Mouse (Mus musculus): Measurements from ENCODE around the gene Nos3.

DNA sequence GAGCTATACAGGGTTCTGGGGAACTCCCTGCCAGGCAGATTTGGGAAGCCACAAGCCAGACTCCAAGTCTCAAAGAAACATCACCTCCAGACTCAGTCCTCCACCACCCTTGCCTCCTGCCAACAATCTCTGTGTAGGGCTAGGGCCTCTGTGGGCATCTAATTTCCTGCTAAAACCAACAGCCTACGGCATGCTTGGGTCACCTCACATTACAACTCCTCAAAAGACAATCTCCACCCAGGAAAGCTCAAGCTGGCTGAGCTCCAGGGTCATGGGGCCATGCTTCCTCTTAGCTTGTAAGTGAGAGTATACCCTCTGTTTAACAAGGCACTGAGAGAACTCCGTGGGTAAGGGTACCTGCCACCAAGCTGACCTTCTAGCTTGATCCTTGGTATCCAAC, 26.8 kb upstream of the Nos3 start:
- TF ChIP-seq POLR2A (IDR thresholded peaks at IDR 0.05; ENCODE audit: low read depth, low read length) (no peak), CTCF (conservative IDR thresholded peaks at IDR 0.05 in 1 of 2, IDR thresholded peaks at IDR 0.05 in 1 of 2; ENCODE audit: low read depth in 2 of 2, low read length in 2 of 2) (no peak), JUND (conservative IDR thresholded peaks at IDR 0.05; ENCODE audit: low read depth, low read length) (no peak), RCOR1 (conservative IDR thresholded peaks at IDR 0.05; ENCODE audit: low read depth, low read length) (no peak), MAX (IDR thresholded peaks at IDR 0.05; ENCODE audit: low read length) (no peak), POLR2AphosphoS2 (IDR thresholded peaks at IDR 0.05; ENCODE audit: low read depth, low read length) (no peak), EP300 (IDR thresholded peaks at IDR 0.05; ENCODE audit: low read length) (no peak), NRF1 (IDR thresholded peaks at IDR 0.05; ENCODE audit: low read depth, low read length) (no peak), ZMIZ1 (IDR thresholded peaks at IDR 0.05; ENCODE audit: low read depth, low read length) (no peak), UBTF (IDR thresholded peaks at IDR 0.05; ENCODE audit: low read depth, low read length) (no peak), TCF12 (IDR thresholded peaks at IDR 0.05; ENCODE audit: low read depth, low read length) (no peak), ZC3H11A (IDR thresholded peaks at IDR 0.05; ENCODE audit: low read depth, low read length) (no peak), CHD2 (IDR thresholded peaks at IDR 0.05; ENCODE audit: low read length) (no peak), MAFK (IDR thresholded peaks at IDR 0.05; ENCODE audit: insufficient replicate concordance, low read length) (no peak)

Measured in CH12.LX (cell line).